Mouse (Mus musculus): Measurements from ENCODE around the gene Kdm2b. TPM values are rescaled to one million over a fixed set of nuclear protein-coding genes. Genes with fewer than 3 reads are reported as not detected.

Kdm2b gene
- polyA plus RNA-seq, 1 experiment from 2014 or later: 108 TPM

DNA sequence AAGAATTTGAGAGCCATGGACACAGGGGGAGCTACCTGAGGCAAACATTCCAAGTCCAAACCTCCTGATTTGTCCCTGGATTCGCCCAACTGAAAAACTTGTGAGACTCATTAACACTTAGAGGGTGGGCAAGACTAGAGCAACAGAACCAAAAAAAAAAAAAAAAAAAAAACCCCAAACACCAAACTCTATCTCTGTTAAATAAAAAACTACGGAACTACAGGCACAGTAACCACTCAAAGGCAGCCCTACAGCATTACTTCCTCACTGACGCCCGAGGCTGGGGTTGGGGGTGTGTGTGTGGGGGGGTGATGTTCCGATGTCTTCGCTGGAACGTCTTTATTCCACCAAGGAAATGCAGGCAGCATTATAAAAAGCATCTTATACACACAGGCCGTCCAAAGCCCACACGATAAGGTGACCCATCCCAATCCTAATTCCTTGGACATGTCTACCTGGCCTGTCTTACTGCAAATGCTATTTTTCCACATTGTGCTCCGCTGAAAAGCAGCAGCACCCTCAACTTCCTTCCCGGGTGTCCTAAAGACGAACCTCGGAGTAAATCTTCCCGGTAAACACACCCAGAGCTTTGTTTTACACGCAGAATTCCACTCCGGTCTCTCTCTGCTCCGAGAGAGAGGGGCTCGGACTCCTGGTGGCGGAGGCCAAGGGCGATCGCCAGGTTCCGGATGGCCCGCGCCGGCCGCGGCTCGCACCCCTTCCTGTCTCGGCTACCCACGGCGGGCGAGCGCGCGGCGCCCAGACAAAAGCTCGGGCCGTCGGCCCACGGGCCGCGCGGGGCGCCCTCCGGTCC, 90.5 kb downstream of the Kdm2b start:
- peak overlapping the region; percentile 96 for H3K9ac ChIP-seq
- peak overlapping the region; percentile 93 for H3K27ac ChIP-seq
- no peaks in the 10 kb centered on the region for H3K27me3 ChIP-seq
- WGBS: 3% methylated on average over 45 of the region's 45 CpGs
- peak overlapping the region; percentile 65 for H3K4me2 ChIP-seq
- H3K9me3 ChIP-seq (replicated peaks): no peaks in the 10 kb centered on the region
- ATAC-seq: no peak
- peak overlapping the region; percentile 91 for H3K4me3 ChIP-seq
- peaks cover 35% of the 10 kb centered on the region for H3K4me1 ChIP-seq
- H3K36me3 ChIP-seq (ENCODE audit: poor library complexity, severe bottlenecking): peaks cover 6% of the 10 kb centered on the region; the same call in 1 of the 2 replicates

- ATAC-seq: no peak
- peak overlapping the region; percentile 65 for H3K4me2 ChIP-seq
- peaks cover 6% of the 10 kb centered on the region; the same call in 1 of the 2 replicates for H3K36me3 ChIP-seq (ENCODE audit: poor library complexity, severe bottlenecking)
- H3K27me3 ChIP-seq: no peaks in the 10 kb centered on the region
- no peaks in the 10 kb centered on the region for H3K9me3 ChIP-seq (replicated peaks)
- peak overlapping the region; percentile 91 for H3K4me3 ChIP-seq
- H3K27ac ChIP-seq: no peak overlapping the region
- 84% methylated on average over 6 of the region's 6 CpGs for WGBS
- peak overlapping the region; percentile 10; the same call in 1 of the 2 replicates for H3K9ac ChIP-seq
- H3K4me1 ChIP-seq: peaks cover 35% of the 10 kb centered on the region
Measured at GRCm38 (mm10) chr5:122898153-122898552, 91.5 kb downstream of the Kdm2b start.

DNA sequence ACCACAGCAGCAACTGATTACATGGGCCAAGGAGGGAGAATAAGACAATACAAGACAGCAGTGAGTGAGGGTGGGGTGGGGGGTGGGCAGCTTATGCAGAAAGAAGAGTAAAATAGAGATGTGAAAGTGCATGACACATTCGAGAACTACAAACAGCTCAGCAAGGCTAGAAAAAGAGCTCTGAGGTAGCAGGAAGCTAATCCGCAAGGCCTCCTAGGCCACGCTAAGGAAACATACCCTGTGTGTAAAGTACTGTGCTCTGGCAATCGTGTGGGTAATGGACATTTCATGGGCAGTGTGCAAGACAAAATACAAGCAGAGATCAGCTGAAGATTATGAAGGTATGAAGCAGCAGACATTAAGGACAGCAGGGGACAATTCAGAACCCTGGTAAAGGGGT, 94.8 kb downstream of the Kdm2b start:
- peaks cover 29% of the 10 kb centered on the region for H3K4me1 ChIP-seq
- H3K4me2 ChIP-seq: no peak overlapping the region
- WGBS: 74% methylated on average over 4 of the region's 4 CpGs
- H3K4me3 ChIP-seq: no peak overlapping the region
- no peaks in the 10 kb centered on the region for H3K9me3 ChIP-seq (replicated peaks)
- ATAC-seq: no peak
- no peak overlapping the region for H3K9ac ChIP-seq
- H3K27me3 ChIP-seq: no peaks in the 10 kb centered on the region
- H3K36me3 ChIP-seq (ENCODE audit: poor library complexity, severe bottlenecking): peaks cover 6% of the 10 kb centered on the region; the same call in 1 of the 2 replicates
- no peak overlapping the region for H3K27ac ChIP-seq

GRCm38 (mm10) chr5:122894007-122894637, 95.5 kb downstream of the Kdm2b start:
- no peak overlapping the region for H3K4me2 ChIP-seq
- H3K9me3 ChIP-seq (replicated peaks): no peaks in the 10 kb centered on the region
- peaks cover 27% of the 10 kb centered on the region for H3K4me1 ChIP-seq
- no peak overlapping the region for H3K27ac ChIP-seq
- H3K27me3 ChIP-seq: no peaks in the 10 kb centered on the region
- no peak overlapping the region for H3K4me3 ChIP-seq
- H3K36me3 ChIP-seq (ENCODE audit: poor library complexity, severe bottlenecking): peaks cover 6% of the 10 kb centered on the region; the same call in 1 of the 2 replicates
- no peak overlapping the region for H3K9ac ChIP-seq
- no peak for ATAC-seq
- 93% methylated on average over 5 of the region's 5 CpGs for WGBS

DNA sequence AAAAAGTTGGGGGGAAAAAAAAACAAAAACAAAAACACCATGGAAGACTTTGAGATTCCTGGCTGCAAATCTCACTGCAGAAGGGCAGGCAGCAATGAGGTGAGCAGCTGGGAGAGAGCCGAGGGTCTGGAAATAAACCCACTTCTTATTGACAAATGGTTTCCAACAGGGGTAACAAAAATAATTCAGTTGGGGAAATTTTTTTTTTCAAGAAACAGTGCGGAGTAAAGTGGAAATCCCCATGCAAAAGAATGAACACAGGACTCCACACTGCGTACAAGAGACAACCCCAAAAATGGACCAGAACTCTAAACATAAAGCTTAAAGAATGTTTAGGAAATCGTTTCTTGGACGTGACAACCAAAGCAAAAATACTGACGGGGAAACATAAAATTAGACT, 96.4 kb downstream of the Kdm2b start:
- Histone ChIP-seq H3K4me2 (no peak overlapping the region), H3K4me3 (no peak overlapping the region), H3K9me3 (replicated peaks) (no peaks in the 10 kb centered on the region), H3K27ac (no peak overlapping the region), H3K36me3 (ENCODE audit: poor library complexity, severe bottlenecking) (peaks cover 10% of the 10 kb centered on the region), H3K27me3 (no peaks in the 10 kb centered on the region), H3K4me1 (peaks cover 22% of the 10 kb centered on the region), H3K9ac (no peak overlapping the region)
- no peak for ATAC-seq
- WGBS: 96% methylated on average over 6 of the region's 6 CpGs

DNA sequence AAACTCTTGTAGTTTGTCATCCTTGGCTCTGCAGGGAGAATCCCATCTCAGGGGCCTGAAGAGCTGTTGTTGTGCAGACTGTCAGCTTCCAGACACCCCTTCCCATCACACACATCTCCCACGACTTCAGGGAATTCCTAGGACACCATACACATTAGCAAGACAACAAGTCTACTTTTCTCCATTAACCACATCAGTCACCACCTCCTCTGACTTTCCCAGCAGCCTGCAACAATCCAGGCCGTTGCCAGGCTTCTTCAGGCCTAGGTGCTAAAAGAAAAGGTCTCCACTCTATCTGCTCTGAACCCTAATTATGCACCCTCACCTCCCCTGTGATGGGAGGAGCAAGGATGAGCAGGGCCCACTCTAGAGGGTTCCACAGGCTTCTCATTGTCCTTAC, 99.2 kb downstream of the Kdm2b start:
- Histone ChIP-seq H3K27me3 (no peaks in the 10 kb centered on the region), H3K4me1 (peaks cover 24% of the 10 kb centered on the region), H3K4me2 (no peak overlapping the region), H3K4me3 (no peak overlapping the region), H3K27ac (no peak overlapping the region), H3K9me3 (replicated peaks) (no peaks in the 10 kb centered on the region), H3K9ac (no peak overlapping the region), H3K36me3 (ENCODE audit: poor library complexity, severe bottlenecking) (peaks cover 16% of the 10 kb centered on the region)
- ATAC-seq: no peak
- 68% methylated on average over 2 of the region's 2 CpGs for WGBS

DNA sequence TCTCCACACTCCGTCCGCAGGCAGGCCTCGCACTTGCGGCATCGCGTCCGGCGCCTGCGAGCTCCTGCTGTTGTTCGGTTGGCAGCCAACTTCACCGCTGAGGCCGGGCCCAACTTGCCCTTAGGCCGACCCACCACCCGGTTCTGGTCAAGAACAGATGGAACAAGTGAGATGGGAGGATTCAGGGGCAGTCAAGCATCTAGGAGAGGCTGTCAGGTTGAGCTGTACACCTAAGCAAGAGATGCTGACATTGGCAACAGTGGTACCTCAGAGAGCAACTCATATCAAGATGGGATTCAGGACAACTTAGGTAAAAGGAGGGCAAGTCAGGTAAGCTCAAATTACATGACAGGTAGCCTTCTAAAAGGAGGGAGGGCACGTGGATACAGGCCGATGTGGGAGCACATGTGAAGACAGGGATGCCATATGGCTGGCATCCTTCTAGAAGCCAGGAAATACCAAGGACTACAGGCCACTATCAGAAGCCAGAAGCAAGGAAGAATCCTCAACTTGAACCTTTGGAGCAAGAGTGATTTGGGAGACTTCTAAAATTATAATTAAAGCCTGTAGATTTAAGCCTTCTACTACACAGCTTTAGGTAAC, 100.9 kb downstream of the Kdm2b start:
- no peak overlapping the region for H3K4me2 ChIP-seq
- H3K9ac ChIP-seq: no peak overlapping the region
- no peak for ATAC-seq
- no peak overlapping the region for H3K27ac ChIP-seq
- no peak overlapping the region for H3K4me3 ChIP-seq
- H3K27me3 ChIP-seq: no peaks in the 10 kb centered on the region
- H3K4me1 ChIP-seq: peaks cover 19% of the 10 kb centered on the region
- H3K9me3 ChIP-seq (replicated peaks): no peaks in the 10 kb centered on the region
- H3K36me3 ChIP-seq (ENCODE audit: poor library complexity, severe bottlenecking): peaks cover 11% of the 10 kb centered on the region
- 92% methylated on average over 16 of the region's 16 CpGs for WGBS

GRCm38 (mm10) chr5:122887926-122888611, 101.6 kb downstream of the Kdm2b start:
- no peak for ATAC-seq
- no peak overlapping the region for H3K4me3 ChIP-seq
- H3K4me1 ChIP-seq: peaks cover 21% of the 10 kb centered on the region
- H3K9me3 ChIP-seq (replicated peaks): no peaks in the 10 kb centered on the region
- H3K4me2 ChIP-seq: no peak overlapping the region
- WGBS: 88% methylated on average over 8 of the region's 8 CpGs
- no peak overlapping the region for H3K27ac ChIP-seq
- H3K36me3 ChIP-seq (ENCODE audit: poor library complexity, severe bottlenecking): peaks cover 11% of the 10 kb centered on the region
- no peaks in the 10 kb centered on the region for H3K27me3 ChIP-seq
- no peak overlapping the region for H3K9ac ChIP-seq

DNA sequence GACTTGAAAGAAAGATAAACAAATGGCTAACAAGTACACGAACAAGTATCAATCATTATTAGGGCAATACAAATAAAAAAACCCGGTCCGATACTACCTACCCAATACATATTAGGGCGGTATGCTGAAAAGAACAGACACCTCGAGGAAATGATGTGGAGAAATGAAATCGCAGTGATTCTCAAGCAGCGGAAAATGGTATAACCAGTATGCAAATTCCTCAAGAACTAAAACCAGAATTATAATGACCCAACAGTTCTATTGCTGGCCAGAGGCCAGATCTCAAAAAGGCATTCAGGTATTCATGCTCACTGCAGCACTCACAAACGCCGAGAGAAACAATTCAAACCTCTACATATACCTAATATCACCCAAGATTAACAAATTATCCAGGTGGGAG, 102.6 kb downstream of the Kdm2b start:
- no peak overlapping the region for H3K4me3 ChIP-seq
- H3K36me3 ChIP-seq (ENCODE audit: poor library complexity, severe bottlenecking): peaks cover 18% of the 10 kb centered on the region
- H3K4me1 ChIP-seq: peaks cover 21% of the 10 kb centered on the region
- 75% methylated on average over 9 of the region's 9 CpGs for WGBS
- H3K9me3 ChIP-seq (replicated peaks): no peaks in the 10 kb centered on the region
- H3K4me2 ChIP-seq: no peak overlapping the region
- no peak overlapping the region for H3K9ac ChIP-seq
- ATAC-seq: no peak
- no peaks in the 10 kb centered on the region for H3K27me3 ChIP-seq
- H3K27ac ChIP-seq: no peak overlapping the region

DNA sequence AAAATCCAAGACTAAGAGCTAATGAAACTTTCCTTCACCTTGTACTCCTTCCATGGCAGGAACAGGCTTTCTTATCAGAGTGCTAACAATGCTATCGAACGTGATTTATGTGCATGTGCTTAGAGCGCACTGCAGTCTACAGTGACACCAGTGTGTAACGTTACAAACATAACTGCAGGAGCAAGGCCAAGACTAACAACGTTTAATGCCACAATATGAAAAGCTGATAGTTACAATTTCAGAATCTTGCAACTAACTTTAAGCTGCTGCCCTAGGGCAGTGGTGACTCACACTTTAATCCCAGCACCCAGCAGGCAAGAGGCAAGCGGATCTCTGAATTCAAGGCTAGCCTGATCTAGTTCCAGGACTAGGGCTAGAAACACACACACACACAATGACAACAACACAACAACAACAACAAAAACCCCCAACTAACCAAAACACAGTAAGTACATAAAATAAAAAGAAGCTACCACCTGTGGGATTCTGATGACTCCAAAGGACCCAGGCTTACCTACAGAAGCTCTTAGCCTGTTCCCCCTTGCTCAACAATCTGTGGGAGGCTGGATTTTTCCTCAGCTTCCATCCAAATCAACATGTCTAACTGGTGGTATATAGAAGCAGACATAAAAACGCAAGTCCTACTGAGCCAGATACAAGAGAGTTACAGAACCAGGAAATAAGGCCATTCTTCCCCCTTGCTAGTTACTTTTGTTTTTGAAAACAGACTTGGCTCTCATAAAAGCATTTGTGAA, 104.9 kb downstream of the Kdm2b start:
- Histone ChIP-seq H3K4me1 (peaks cover 21% of the 10 kb centered on the region), H3K4me2 (no peak overlapping the region), H3K27me3 (no peaks in the 10 kb centered on the region), H3K9me3 (replicated peaks) (no peaks in the 10 kb centered on the region), H3K36me3 (ENCODE audit: poor library complexity, severe bottlenecking) (peaks cover 41% of the 10 kb centered on the region), H3K4me3 (no peak overlapping the region), H3K9ac (no peak overlapping the region), H3K27ac (no peak overlapping the region)
- ATAC-seq: no peak
- 93% methylated on average over 7 of the region's 7 CpGs for WGBS

- WGBS: 46% methylated on average over 2 of the region's 2 CpGs
- no peak overlapping the region for H3K9ac ChIP-seq
Measured at GRCm38 (mm10) chr5:122883652-122884235, 105.9 kb downstream of the Kdm2b start.

More at GRCm38 (mm10) chr5:122883652-122884235, 105.9 kb downstream of the Kdm2b start:
- Histone ChIP-seq H3K27me3 (no peaks in the 10 kb centered on the region), H3K36me3 (ENCODE audit: poor library complexity, severe bottlenecking) (peaks cover 51% of the 10 kb centered on the region), H3K4me3 (no peak overlapping the region), H3K4me1 (peaks cover 21% of the 10 kb centered on the region), H3K9me3 (replicated peaks) (no peaks in the 10 kb centered on the region), H3K4me2 (no peak overlapping the region), H3K27ac (no peak overlapping the region; the same call in 1 of the 2 replicates)
- ATAC-seq: no peak
